Mouse (Mus musculus) embryonic facial prominence, embryonic 12.5 days (tissue): ENCODE results near the gene Ncapd3. TPM values are rescaled to one million over a fixed set of nuclear protein-coding genes. Genes with fewer than 3 reads are reported as not detected.

Experiments used
- ATAC-seq: fragments of 200-750 bp; cut with Nextera tagmentation; 2 replicates; pipeline ENCODE4 v1.8.0; 2017; ENCODE audit not compliant: insufficient number of reproducible peaks, insufficient read depth, low FRiP score, low TSS enrichment
- H3K27ac ChIP-seq: fragments of 300-500 bp; sonication (generic); 2 replicates; pipeline ENCODE4 v1.5.1; 2016; ENCODE audit warnings: mild to moderate bottlenecking
- H3K27me3 ChIP-seq: fragments of 300-500 bp; sonication (generic); 2 replicates; pipeline ENCODE4 v1.6.1; 2016; ENCODE audit warnings: mild to moderate bottlenecking, moderate library complexity
- H3K36me3 ChIP-seq: fragments of 300-500 bp; sonication (generic); 2 replicates; pipeline ENCODE4 v1.6.1; 2016; ENCODE audit warnings: mild to moderate bottlenecking
- H3K4me1 ChIP-seq: fragments of 300-500 bp; sonication (generic); 2 replicates; pipeline ENCODE4 v1.6.1; 2016
- H3K4me2 ChIP-seq: fragments of 300-500 bp; sonication (generic); replicated peaks from 2 replicates; pipeline ENCODE4 v1.6.1; 2016; ENCODE audit warnings: mild to moderate bottlenecking, moderate library complexity
- H3K4me3 ChIP-seq: fragments of 300-500 bp; sonication (generic); 2 replicates; pipeline ENCODE4 v1.5.1; 2016; ENCODE audit warnings: mild to moderate bottlenecking
- H3K9ac ChIP-seq: fragments of 300-500 bp; sonication (generic); 2 replicates; pipeline ENCODE4 v1.6.1; 2016; ENCODE audit warnings: mild to moderate bottlenecking, moderate library complexity
- H3K9me3 ChIP-seq: fragments of 300-500 bp; sonication (generic); 2 replicates; pipeline ENCODE4 v1.6.1; 2016; ENCODE audit warnings: mild to moderate bottlenecking, moderate library complexity
- WGBS: fragments of 180-500 bp; shearing (Covaris S2); methylation state at CpG from one replicate; pipeline ENCODE4 v1.1.7; 2016; 5-methylcytosine and 5-hydroxymethylcytosine counted together
- polyA plus RNA-seq: library from polyadenylated mRNA; unstranded; fragments of >200 nt; fragmentation: Nextera tagmentation; extraction: Ambion mirVana; gene quantifications from 2 replicates; pipeline ENCODE4 v1.2.1, GENCODE M21; 2016

Gene Ncapd3
- polyA plus RNA-seq, 1 experiment from 2014 or later, result 35.6 TPM

- Histone ChIP-seq H3K27me3 (no peaks in the 10 kb centered on the region), H3K27ac (no peak overlapping the region), H3K9me3 (no peaks in the 10 kb centered on the region), H3K9ac (no peak overlapping the region), H3K36me3 (peaks cover 73% of the 10 kb centered on the region), H3K4me3 (no peak overlapping the region), H3K4me2 (no peak overlapping the region), H3K4me1 (no peaks in the 10 kb centered on the region)
- ATAC-seq, result no peak
- 96% methylated on average over 5 of the region's 5 CpGs for WGBS
Measured at GRCm38 (mm10) chr9:27058341-27058740, 28.4 kb downstream of the Ncapd3 start.

DNA sequence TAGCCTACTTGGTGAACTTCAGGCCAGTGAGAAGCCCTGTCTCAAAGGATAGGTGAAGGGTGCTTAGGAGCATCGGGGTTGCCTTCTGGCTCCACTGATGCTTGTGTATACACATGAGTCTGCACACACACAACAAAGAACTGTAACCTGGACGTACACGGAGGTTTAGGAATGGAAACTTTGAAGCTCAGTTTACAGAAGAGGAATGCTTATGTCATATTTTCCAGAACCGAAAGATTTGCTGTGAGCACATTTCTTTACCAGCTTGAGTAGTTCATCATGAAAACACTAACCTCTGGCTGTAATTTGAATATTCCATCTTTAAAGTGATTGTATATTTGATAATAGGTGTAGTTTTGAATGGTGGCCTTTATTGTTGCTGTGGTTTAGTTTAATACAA is 40.9 kb downstream of the Ncapd3 start:
- Histone ChIP-seq H3K4me2 (no peak overlapping the region), H3K9me3 (0 out of 2 replicates have a peak, but pooled peaks cover 3% of the 10 kb centered on the region), H3K4me1 (no peaks in the 10 kb centered on the region), H3K27ac (no peak overlapping the region), H3K27me3 (no peaks in the 10 kb centered on the region), H3K9ac (no peak overlapping the region), H3K36me3 (peaks cover 60% of the 10 kb centered on the region), H3K4me3 (no peak overlapping the region)
- ATAC-seq, result no peak
- 88% methylated on average over 4 of the region's 4 CpGs for WGBS

GRCm38 (mm10) chr9:27074677-27075076 is 44.7 kb downstream of the Ncapd3 start:
- H3K4me2 ChIP-seq, result no peak overlapping the region
- 0 out of 2 replicates have a peak, but pooled peaks cover 3% of the 10 kb centered on the region for H3K9me3 ChIP-seq
- no peak overlapping the region for H3K4me3 ChIP-seq
- H3K9ac ChIP-seq, result no peak overlapping the region
- H3K36me3 ChIP-seq, result peaks cover 38% of the 10 kb centered on the region
- H3K27ac ChIP-seq, result no peak overlapping the region
- no peak for ATAC-seq
- no peaks in the 10 kb centered on the region for H3K4me1 ChIP-seq
- H3K27me3 ChIP-seq, result no peaks in the 10 kb centered on the region
- WGBS, result 77% methylated on average over 1 of the region's 1 CpGs

GRCm38 (mm10) chr9:27075812-27076211 is 45.8 kb downstream of the Ncapd3 start:
- Histone ChIP-seq H3K9ac (no peak overlapping the region), H3K4me1 (no peaks in the 10 kb centered on the region), H3K27ac (no peak overlapping the region), H3K27me3 (no peaks in the 10 kb centered on the region), H3K9me3 (no peaks in the 10 kb centered on the region), H3K4me3 (no peak overlapping the region), H3K36me3 (peaks cover 37% of the 10 kb centered on the region), H3K4me2 (no peak overlapping the region)
- no peak for ATAC-seq

DNA sequence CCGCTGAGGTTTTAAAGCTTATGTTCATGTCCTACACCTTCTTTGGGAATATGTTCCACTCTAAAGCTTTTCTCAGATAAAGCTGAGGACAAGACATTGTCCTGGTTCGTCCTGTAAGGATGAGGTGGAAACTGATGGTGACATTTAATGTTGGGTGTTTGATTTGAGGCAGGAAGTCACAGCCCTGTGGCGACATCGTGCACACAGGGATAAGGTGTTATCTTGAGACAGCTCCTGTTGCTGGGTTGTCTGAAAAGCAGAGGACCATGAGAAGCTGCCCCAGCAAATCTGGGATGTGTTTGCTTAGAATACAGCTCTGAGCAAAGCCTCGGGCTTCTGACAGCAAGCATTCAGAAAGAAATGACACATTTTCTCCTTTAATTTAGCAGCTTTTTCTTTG is 56.3 kb downstream of the Ncapd3 start:
- no peak overlapping the region for H3K9ac ChIP-seq
- H3K4me3 ChIP-seq, result no peak overlapping the region
- 91% methylated on average over 5 of the region's 5 CpGs for WGBS
- no peaks in the 10 kb centered on the region for H3K27me3 ChIP-seq
- H3K9me3 ChIP-seq, result no peaks in the 10 kb centered on the region
- H3K36me3 ChIP-seq, result peaks cover 89% of the 10 kb centered on the region
- no peaks in the 10 kb centered on the region for H3K4me1 ChIP-seq
- no peak overlapping the region for H3K4me2 ChIP-seq
- ATAC-seq, result no peak
- H3K27ac ChIP-seq, result no peak overlapping the region

- no peaks in the 10 kb centered on the region for H3K27me3 ChIP-seq
- H3K4me2 ChIP-seq, result no peak overlapping the region
- H3K27ac ChIP-seq, result no peak overlapping the region
- peaks cover 91% of the 10 kb centered on the region for H3K36me3 ChIP-seq
- no peak overlapping the region for H3K4me3 ChIP-seq
- WGBS, result 91% methylated on average over 3 of the region's 3 CpGs
- no peak for ATAC-seq
- no peaks in the 10 kb centered on the region for H3K4me1 ChIP-seq
- H3K9me3 ChIP-seq, result no peaks in the 10 kb centered on the region
- H3K9ac ChIP-seq, result no peak overlapping the region
Measured at GRCm38 (mm10) chr9:27087402-27087801, 57.4 kb downstream of the Ncapd3 start.

DNA sequence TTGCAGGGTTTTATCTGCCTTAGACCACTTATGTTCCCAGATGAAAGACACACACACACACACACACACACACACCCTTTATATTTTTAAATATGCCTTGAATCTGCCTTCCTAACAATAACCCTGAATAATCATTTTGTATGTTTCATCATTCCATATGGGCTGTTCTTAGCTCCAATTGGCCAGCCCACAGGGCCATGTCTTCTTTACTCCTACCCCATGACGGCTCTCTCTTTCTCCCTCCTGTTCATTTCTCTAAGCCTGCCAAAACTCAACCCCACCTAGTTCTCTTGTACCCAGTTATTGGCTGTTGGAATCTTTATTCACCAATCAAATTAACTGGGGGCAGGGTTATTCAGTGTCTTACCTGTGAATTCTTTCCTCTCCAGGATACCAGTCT is 60.2 kb downstream of the Ncapd3 start:
- Histone ChIP-seq H3K9me3 (no peaks in the 10 kb centered on the region), H3K9ac (no peak overlapping the region), H3K36me3 (peaks cover 85% of the 10 kb centered on the region), H3K27ac (no peak overlapping the region), H3K27me3 (no peaks in the 10 kb centered on the region), H3K4me1 (no peaks in the 10 kb centered on the region), H3K4me2 (no peak overlapping the region), H3K4me3 (no peak overlapping the region)
- 86% methylated on average over 1 of the region's 1 CpGs for WGBS
- no peak for ATAC-seq

- Histone ChIP-seq H3K27ac (no peak overlapping the region), H3K9me3 (no peaks in the 10 kb centered on the region), H3K4me1 (no peaks in the 10 kb centered on the region), H3K27me3 (no peaks in the 10 kb centered on the region), H3K9ac (no peak overlapping the region), H3K4me2 (no peak overlapping the region), H3K36me3 (peaks cover 85% of the 10 kb centered on the region), H3K4me3 (no peak overlapping the region)
- ATAC-seq, result no peak
- WGBS, result 93% methylated on average over 13 of the region's 13 CpGs
Measured at GRCm38 (mm10) chr9:27090801-27091775, 61.1 kb downstream of the Ncapd3 start.

- Histone ChIP-seq H3K4me1 (no peaks in the 10 kb centered on the region), H3K27me3 (no peaks in the 10 kb centered on the region), H3K9me3 (no peaks in the 10 kb centered on the region), H3K9ac (no peak overlapping the region), H3K27ac (no peak overlapping the region), H3K36me3 (peaks cover 80% of the 10 kb centered on the region), H3K4me2 (no peak overlapping the region), H3K4me3 (no peak overlapping the region)
- WGBS, result 89% methylated on average over 6 of the region's 6 CpGs
- no peak for ATAC-seq
Measured at GRCm38 (mm10) chr9:27092916-27093315, 62.9 kb downstream of the Ncapd3 start.

DNA sequence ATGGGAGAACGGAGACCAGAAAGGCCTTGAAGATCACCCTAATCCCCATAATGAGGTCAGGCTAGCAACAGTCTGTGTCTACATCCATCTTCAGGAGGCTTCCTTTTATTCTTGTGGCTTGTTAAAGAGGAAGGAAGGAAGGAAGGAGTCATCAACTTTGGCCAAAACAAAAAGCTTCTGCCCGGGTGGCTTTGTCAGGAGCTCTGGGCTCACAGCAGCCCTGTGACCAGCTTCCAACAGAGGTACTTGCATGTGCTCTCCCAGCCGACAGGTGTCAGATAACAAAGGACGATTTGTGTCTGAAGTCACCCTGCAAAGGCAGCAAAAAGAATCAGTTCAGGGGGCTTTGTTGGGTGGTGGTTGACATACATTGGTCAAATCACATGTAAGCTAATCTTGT is 68.1 kb downstream of the Ncapd3 start:
- no peak for ATAC-seq
- Histone ChIP-seq H3K4me2 (no peak overlapping the region), H3K36me3 (peaks cover 84% of the 10 kb centered on the region), H3K9ac (no peak overlapping the region), H3K9me3 (no peaks in the 10 kb centered on the region), H3K27me3 (no peaks in the 10 kb centered on the region), H3K4me3 (no peak overlapping the region), H3K4me1 (no peaks in the 10 kb centered on the region), H3K27ac (no peak overlapping the region)
- WGBS, result 32% methylated on average over 4 of the region's 4 CpGs

DNA sequence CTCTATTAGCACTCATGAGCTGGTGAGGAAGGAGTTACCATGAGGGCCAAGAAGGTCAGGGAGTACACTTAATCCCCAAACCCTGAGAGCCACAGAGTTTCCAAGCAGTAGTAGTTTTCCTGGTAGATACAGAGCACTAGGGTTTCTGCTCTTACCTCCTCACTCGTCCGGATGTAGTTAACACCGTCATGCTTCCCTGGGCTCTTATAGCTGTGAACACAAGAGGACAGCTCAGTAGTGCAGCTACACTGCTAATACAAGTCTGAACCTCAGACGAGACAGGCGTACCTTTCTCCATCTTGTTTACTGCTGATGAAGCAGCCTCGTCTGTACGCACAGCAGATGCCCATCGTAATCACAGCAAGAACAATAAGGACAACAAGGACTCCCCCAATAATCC is 68.6 kb downstream of the Ncapd3 start:
- no peak overlapping the region for H3K9ac ChIP-seq
- H3K4me3 ChIP-seq, result no peak overlapping the region
- H3K4me1 ChIP-seq, result no peaks in the 10 kb centered on the region
- no peaks in the 10 kb centered on the region for H3K27me3 ChIP-seq
- WGBS, result 84% methylated on average over 8 of the region's 8 CpGs
- ATAC-seq, result no peak
- no peaks in the 10 kb centered on the region for H3K9me3 ChIP-seq
- no peak overlapping the region for H3K27ac ChIP-seq
- peaks cover 85% of the 10 kb centered on the region for H3K36me3 ChIP-seq
- H3K4me2 ChIP-seq, result no peak overlapping the region

DNA sequence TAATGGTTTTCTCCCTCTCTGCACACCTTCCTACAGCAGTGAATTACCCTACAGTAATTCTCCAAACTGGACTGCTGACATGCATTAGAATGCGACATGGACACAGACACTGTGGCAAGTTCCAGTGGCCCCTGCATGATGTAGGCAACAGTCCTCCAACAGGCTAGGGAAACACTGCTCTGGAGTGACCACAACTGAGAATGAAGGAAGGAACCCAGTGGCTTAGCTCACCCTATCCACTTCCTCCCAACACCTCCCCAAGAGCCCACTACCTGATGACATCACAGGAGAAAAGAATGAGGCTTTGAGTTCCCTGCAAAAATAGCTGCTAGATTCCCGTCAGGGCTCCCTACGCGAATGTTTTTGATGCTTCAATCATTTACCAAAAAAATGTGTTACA is 69.5 kb downstream of the Ncapd3 start:
- Histone ChIP-seq H3K4me2 (no peak overlapping the region), H3K27me3 (no peaks in the 10 kb centered on the region), H3K9ac (no peak overlapping the region), H3K4me1 (no peaks in the 10 kb centered on the region), H3K9me3 (no peaks in the 10 kb centered on the region), H3K27ac (no peak overlapping the region), H3K4me3 (no peak overlapping the region), H3K36me3 (peaks cover 82% of the 10 kb centered on the region)
- WGBS, result 90% methylated on average over 4 of the region's 4 CpGs
- ATAC-seq, result no peak
